Mouse (Mus musculus) embryonic facial prominence, embryonic 10.5 days (tissue): ENCODE measurements at regions not wholly inside any gene's neighbourhood (a gene's known extent, or its start where the extent isn't known, plus 50 kb on each side); places are given as distances from the start of the nearest gene placed in this dataset.
A peak's percentile ranks its signal among the peaks of the same experiment; 100 is the strongest.

Experiments used
- DNase-seq: peaks from one replicate; pipeline ENCODE4 v3.0.0-alpha.2; 2017; ENCODE audit warnings: low spot score
- H3K27ac ChIP-seq: fragments of 300-500 bp; sonication (generic); replicated peaks from 2 replicates; pipeline ENCODE4 v1.5.1; 2016; ENCODE audit warnings: mild to moderate bottlenecking
- H3K27me3 ChIP-seq: fragments of 300-500 bp; sonication (generic); replicated peaks from 2 replicates; pipeline ENCODE4 v1.6.1; 2016; ENCODE audit warnings: low read depth, mild to moderate bottlenecking; ENCODE audit not compliant: poor library complexity, severe bottlenecking
- H3K36me3 ChIP-seq: fragments of 300-500 bp; sonication (generic); replicated peaks from 2 replicates; pipeline ENCODE4 v1.6.1; 2016; ENCODE audit warnings: mild to moderate bottlenecking, moderate library complexity
- H3K4me1 ChIP-seq: fragments of 300-500 bp; sonication (generic); 2 replicates; pipeline ENCODE4 v1.6.1; 2016
- H3K4me3 ChIP-seq: fragments of 300-500 bp; sonication (generic); 2 replicates; pipeline ENCODE4 v1.5.1; 2016; ENCODE audit warnings: mild to moderate bottlenecking, moderate library complexity
- H3K9me3 ChIP-seq: fragments of 300-500 bp; sonication (generic); 2 replicates; pipeline ENCODE4 v1.6.1; 2016; ENCODE audit warnings: mild to moderate bottlenecking
- WGBS: fragments of 180-500 bp; shearing (Covaris S2); methylation state at CpG from one replicate; pipeline ENCODE4 v1.1.7; 2016; 5-methylcytosine and 5-hydroxymethylcytosine counted together

- H3K36me3 ChIP-seq, result no peaks in the 10 kb centered on the region
- no peak overlapping the region for H3K4me3 ChIP-seq
- 69% methylated on average over 3 of the region's 3 CpGs for WGBS
- H3K27me3 ChIP-seq, result no peaks in the 10 kb centered on the region
- H3K9me3 ChIP-seq, result peaks cover 3% of the 10 kb centered on the region
- peaks cover 10% of the 10 kb centered on the region; the same call in 1 of the 2 replicates for H3K4me1 ChIP-seq
- DNase-seq, result no peak
- H3K27ac ChIP-seq, result no peak overlapping the region
Measured at GRCm38 (mm10) chr16:30834561-30834960, 235.0 kb downstream of the Fam43a start.

DNA sequence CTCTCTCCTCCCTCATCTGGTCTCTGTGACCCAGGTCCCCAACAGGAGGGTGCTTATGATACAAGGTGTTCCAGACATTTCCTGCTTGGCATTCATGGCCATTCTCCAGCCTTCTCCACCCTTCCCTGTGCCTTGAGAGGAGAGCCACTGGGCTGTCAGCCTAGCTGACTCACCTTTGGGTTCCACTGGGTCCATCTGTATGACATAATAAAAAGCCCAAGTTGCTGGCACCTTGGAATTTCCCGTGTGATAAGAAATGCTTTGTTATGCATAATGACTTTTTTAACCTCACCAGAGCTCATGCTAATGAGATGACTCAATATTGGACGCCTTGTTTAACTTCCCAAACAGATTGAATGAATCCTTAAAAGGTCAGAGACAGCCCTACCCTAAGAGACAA, 236.2 kb downstream of the Fam43a start:
- no peak overlapping the region; the same call in 1 of the 2 replicates for H3K27ac ChIP-seq
- peaks cover 14% of the 10 kb centered on the region for H3K9me3 ChIP-seq
- no peak overlapping the region for H3K4me3 ChIP-seq
- no peaks in the 10 kb centered on the region for H3K27me3 ChIP-seq
- 81% methylated on average over 2 of the region's 2 CpGs for WGBS
- no peak for DNase-seq
- no peaks in the 10 kb centered on the region for H3K36me3 ChIP-seq
- 0 out of 2 replicates have a peak, but pooled peaks cover 3% of the 10 kb centered on the region for H3K4me1 ChIP-seq

- Histone ChIP-seq H3K27me3 (no peaks in the 10 kb centered on the region), H3K4me1 (no peaks in the 10 kb centered on the region), H3K27ac (no peak overlapping the region), H3K9me3 (peaks cover 18% of the 10 kb centered on the region), H3K36me3 (no peaks in the 10 kb centered on the region), H3K4me3 (no peak overlapping the region)
- no peak for DNase-seq
- WGBS, result 86% methylated on average over 2 of the region's 2 CpGs
Measured at GRCm38 (mm10) chr16:30842831-30843230, 238.4 kb downstream of the Xxylt1 start.

GRCm38 (mm10) chr16:30852595-30852994, 228.6 kb downstream of the Xxylt1 start:
- no peak overlapping the region for H3K27ac ChIP-seq
- peaks cover 8% of the 10 kb centered on the region; the same call in 1 of the 2 replicates for H3K4me1 ChIP-seq
- WGBS, result 74% methylated on average over 1 of the region's 1 CpGs
- H3K4me3 ChIP-seq, result no peak overlapping the region
- H3K27me3 ChIP-seq, result no peaks in the 10 kb centered on the region
- no peaks in the 10 kb centered on the region for H3K36me3 ChIP-seq
- H3K9me3 ChIP-seq, result no peaks in the 10 kb centered on the region
- DNase-seq, result no peak

GRCm38 (mm10) chr16:30854716-30855115, 226.5 kb downstream of the Xxylt1 start:
- Histone ChIP-seq H3K27me3 (no peaks in the 10 kb centered on the region), H3K4me3 (no peak overlapping the region), H3K4me1 (peaks cover 8% of the 10 kb centered on the region; the same call in 1 of the 2 replicates), H3K9me3 (no peaks in the 10 kb centered on the region), H3K27ac (no peak overlapping the region), H3K36me3 (no peaks in the 10 kb centered on the region)
- 83% methylated on average over 4 of the region's 4 CpGs for WGBS
- no peak for DNase-seq

DNA sequence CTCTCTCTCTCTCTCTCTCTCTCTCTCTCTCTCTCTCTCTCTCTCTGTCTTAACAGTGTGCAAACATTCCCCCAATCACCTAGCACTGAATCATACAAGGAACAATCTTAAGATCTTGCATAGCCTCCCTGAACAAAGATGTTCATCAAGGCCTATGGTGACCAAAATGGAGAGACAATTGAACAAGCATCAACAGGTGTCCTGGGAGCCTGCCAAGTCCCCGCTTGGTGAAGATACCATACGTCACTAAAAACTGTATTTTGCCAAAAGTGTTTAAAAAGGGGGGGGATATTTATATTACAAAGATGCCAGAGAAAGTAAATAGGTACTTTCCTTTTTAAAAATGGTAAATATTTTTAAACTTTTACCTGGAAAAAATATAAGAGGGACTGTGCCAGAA, 223.6 kb downstream of the Xxylt1 start:
- peaks cover 8% of the 10 kb centered on the region; the same call in 1 of the 2 replicates for H3K4me1 ChIP-seq
- H3K4me3 ChIP-seq, result no peak overlapping the region
- WGBS, result 92% methylated on average over 2 of the region's 2 CpGs
- H3K36me3 ChIP-seq, result no peaks in the 10 kb centered on the region
- H3K27ac ChIP-seq, result no peak overlapping the region
- no peak for DNase-seq
- no peaks in the 10 kb centered on the region for H3K27me3 ChIP-seq
- no peaks in the 10 kb centered on the region for H3K9me3 ChIP-seq

DNA sequence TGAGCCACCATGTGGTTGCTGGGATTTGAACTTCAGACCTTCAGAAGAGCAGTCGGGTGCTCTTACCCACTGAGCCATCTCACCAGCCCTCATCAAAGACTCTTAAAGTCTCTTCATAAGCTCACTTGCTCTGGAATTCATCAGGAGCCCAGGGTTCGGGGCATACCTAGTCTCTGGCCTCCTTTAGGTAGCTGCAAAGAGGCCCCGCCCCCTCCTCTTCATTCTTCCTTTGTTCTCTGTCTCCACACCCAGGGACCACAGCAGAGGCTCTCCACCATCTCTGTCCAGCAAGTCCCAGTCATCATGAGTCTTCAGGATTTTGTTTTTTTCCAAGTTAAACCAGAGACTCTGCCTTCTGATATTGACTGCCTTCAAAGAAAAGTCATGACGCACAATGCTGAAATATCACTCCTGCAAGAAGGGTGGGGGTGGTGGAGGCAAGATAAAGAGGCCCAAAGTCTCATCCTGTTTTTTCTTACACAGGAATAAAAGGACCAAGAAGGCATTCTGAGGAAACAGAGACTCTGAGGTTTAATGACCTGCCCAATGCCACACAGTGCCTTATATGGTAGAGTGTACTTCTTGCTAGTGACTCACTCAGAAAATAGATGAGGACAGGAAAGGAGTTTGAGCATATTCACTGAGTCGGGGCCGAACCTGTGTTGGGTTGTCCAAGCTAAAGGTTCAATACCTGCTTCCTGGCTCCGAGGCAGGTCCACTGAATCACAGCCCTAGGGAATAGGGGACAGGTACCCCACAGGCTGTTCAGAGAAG, 211.9 kb downstream of the Xxylt1 start:
- Histone ChIP-seq H3K36me3 (no peaks in the 10 kb centered on the region), H3K4me1 (peaks cover 35% of the 10 kb centered on the region), H3K9me3 (0 out of 2 replicates have a peak, but pooled peaks cover 3% of the 10 kb centered on the region), H3K27ac (peak overlapping the region; percentile 44; the same call in 1 of the 2 replicates), H3K4me3 (no peak overlapping the region), H3K27me3 (no peaks in the 10 kb centered on the region)
- no peak for DNase-seq
- 89% methylated on average over 7 of the region's 7 CpGs for WGBS

GRCm38 (mm10) chr16:30870110-30870509, 211.1 kb downstream of the Xxylt1 start:
- Histone ChIP-seq H3K27me3 (no peaks in the 10 kb centered on the region), H3K27ac (peak overlapping the region; percentile 44), H3K4me3 (no peak overlapping the region), H3K36me3 (no peaks in the 10 kb centered on the region), H3K4me1 (peaks cover 40% of the 10 kb centered on the region), H3K9me3 (0 out of 2 replicates have a peak, but pooled peaks cover 3% of the 10 kb centered on the region)
- peak; percentile 63 for DNase-seq
- WGBS, result 62% methylated on average over 14 of the region's 14 CpGs

- H3K4me3 ChIP-seq, result no peak overlapping the region
- H3K4me1 ChIP-seq, result peaks cover 46% of the 10 kb centered on the region
- DNase-seq, result no peak
- 18% methylated on average over 2 of the region's 2 CpGs for WGBS
- H3K27me3 ChIP-seq, result no peaks in the 10 kb centered on the region
- H3K9me3 ChIP-seq, result 0 out of 2 replicates have a peak, but pooled peaks cover 3% of the 10 kb centered on the region
- H3K36me3 ChIP-seq, result no peaks in the 10 kb centered on the region
- peak overlapping the region; percentile 44; the same call in 1 of the 2 replicates for H3K27ac ChIP-seq
Measured at GRCm38 (mm10) chr16:30870676-30871075, 210.6 kb downstream of the Xxylt1 start.

DNA sequence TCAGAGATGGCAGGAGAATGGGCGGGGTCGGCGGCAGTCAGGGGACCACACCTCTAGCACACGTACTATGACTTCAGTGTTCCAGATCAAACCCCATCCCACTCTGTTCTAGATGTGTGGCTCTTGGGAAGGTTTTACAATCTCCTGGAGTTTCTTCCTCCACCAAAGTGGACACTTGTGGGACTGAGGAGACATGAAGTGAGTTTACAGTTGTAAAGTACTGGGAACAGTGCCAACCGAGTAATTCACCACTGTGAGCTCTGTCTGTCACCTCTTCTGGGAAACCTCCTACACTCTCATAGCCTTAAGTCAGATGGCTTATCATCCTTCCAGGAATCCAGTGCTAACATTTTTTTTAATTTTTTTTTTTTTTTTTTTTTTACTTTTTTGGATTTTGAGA, 209.1 kb downstream of the Xxylt1 start:
- H3K36me3 ChIP-seq, result no peaks in the 10 kb centered on the region
- no peak for DNase-seq
- no peaks in the 10 kb centered on the region for H3K27me3 ChIP-seq
- H3K9me3 ChIP-seq, result 0 out of 2 replicates have a peak, but pooled peaks cover 2% of the 10 kb centered on the region
- WGBS, result 93% methylated on average over 5 of the region's 5 CpGs
- H3K4me1 ChIP-seq, result peaks cover 46% of the 10 kb centered on the region
- H3K27ac ChIP-seq, result no peak overlapping the region
- no peak overlapping the region for H3K4me3 ChIP-seq

GRCm38 (mm10) chr16:30873493-30874211, 207.6 kb downstream of the Xxylt1 start:
- Histone ChIP-seq H3K4me3 (no peak overlapping the region), H3K9me3 (no peaks in the 10 kb centered on the region), H3K27me3 (no peaks in the 10 kb centered on the region), H3K27ac (peak overlapping the region; percentile 62; the same call in 1 of the 2 replicates), H3K36me3 (no peaks in the 10 kb centered on the region), H3K4me1 (peaks cover 46% of the 10 kb centered on the region)
- peak; percentile 31 for DNase-seq
- 43% methylated on average over 26 of the region's 26 CpGs for WGBS

GRCm38 (mm10) chr16:30875235-30875829, 205.9 kb downstream of the Xxylt1 start:
- no peak for DNase-seq
- Histone ChIP-seq H3K9me3 (no peaks in the 10 kb centered on the region), H3K27ac (no peak overlapping the region; the same call in 1 of the 2 replicates), H3K4me3 (no peak overlapping the region), H3K27me3 (no peaks in the 10 kb centered on the region), H3K36me3 (no peaks in the 10 kb centered on the region), H3K4me1 (peaks cover 38% of the 10 kb centered on the region)
- WGBS, result 77% methylated on average over 7 of the region's 7 CpGs
